Mouse (Mus musculus) heart, adult 18-20 months (tissue): ENCODE measurements at regions not wholly inside any gene's neighbourhood (a gene's known extent, or its start where the extent isn't known, plus 50 kb on each side); places are given as distances from the start of the nearest gene placed in this dataset.
A peak's percentile ranks its signal among the peaks of the same experiment; 100 is the strongest.

Source experiments
- DNase-seq, 2 experiments: peaks; one replicate each; pipeline ENCODE4 v3.0.0; 2021 to 2022; ENCODE audit warnings: mixed read lengths in 1 of 2

DNA sequence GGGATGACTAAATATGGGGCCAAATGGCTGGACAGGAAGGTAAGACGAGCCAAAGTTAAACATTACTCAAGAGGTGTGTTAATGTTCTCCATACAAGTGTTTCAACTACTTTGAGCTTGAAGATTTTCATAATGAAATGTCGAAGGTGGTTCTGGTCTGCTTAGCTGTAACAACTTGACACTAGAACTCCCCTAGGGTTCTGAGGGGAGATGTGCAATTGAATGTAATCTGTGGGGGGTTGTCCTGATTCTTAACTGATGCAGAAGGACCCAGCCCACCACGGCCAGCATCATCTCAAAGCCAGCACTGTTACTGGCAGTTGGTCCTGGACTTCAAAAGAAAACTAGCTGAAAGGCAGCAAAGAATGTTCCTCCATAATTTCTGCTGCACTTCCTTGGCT is 55.3 kb downstream of the Gpr88 start:
- DNase-seq: no peak

DNA sequence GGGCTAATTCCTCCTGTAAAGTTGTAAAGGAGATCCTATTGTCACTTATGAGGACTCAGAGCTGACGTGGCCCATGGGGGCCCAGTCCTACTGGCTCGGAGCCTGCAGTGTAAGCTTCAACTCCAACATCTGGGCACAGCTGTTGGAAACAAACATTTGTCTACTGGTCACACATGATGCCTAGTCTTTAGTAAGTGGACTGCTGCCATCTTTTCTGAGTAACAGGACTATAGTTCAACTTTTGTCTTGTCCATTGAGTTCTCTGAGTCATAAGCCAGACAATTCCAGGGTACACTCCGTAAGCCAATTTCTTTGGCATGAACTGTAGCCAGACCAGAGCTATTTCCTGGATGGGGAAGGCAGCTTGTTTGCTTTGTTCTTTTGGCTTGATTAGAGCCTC is 58.6 kb downstream of the Gpr88 start:
- DNase-seq: peak; percentile 60 to 81

DNA sequence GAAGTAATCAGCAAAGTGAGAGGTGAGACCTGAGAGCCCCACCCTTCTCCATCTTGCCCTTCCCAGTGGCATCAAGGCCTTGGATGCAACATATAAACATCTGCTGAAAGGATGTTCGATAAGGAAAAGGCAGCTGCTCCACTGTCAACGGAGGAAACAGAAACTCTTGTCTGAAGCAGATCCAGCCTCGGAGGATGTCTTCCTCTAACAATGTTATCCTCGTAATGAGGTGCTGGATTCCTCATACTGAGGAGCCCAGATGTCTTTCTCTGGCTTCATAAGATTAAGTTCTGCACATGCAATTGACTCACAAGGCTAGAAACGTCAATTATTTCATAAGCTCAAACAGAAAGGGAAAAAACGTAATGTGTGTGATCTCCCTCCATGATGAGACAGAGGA is 61.8 kb upstream of the Vcam1 start:
- DNase-seq: peak; percentile 31 to 39

DNA sequence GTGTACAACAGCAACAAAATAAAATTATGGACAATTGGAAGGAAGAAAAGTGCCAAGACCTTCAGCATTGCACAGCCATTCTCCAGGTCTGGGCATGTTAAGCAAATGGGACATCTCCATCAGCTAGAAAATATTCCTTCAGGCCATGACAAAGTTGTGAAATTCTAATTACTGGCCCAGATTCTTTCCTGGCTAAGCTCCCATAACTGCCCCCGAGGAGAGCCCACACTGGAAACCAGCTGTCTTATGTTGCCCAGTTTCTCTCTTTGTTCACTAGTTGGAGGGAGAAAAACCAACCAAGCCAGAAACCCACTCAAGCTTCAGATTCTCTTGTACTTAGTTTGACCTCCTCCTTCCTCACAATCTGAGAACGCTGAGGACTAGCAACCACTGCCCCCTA is 61.2 kb upstream of the Vcam1 start:
- DNase-seq: peak; percentile 64 to 65

DNA sequence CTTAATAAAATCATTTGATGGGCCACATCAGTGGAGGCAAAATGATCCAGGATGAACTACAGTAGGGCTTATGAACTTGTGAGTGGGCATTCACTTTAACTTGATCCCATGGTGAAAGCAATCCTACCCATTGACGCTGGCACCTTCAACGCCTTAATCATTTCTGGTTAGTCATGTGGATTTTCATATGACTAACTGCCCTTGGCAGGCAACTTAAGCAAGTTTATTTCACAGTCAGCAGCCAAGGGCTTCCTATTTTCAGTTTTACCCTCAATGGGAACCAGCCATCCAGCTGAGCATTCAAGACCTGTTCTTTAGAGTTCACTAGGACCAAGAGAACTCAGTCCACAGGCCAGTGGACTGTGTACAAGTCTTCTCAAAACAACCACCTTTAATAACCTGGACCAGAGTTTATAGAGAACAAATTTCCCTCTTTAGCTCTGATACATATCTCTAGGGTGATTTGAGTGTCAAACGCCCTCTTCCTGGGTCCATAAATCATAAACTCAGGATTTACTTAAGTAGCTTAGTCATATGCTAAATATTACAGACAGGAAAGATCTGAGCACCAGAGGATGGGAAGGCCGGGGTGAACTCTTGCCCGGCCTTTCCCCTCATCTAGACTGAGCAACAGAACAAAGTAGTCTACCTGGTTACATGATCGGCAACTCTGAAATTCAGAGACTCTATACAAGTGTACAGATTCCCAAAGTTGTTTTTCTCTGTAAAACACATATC is 60.0 kb upstream of the Vcam1 start:
- peak in 1 of 2 experiments; percentile 59 for DNase-seq

DNA sequence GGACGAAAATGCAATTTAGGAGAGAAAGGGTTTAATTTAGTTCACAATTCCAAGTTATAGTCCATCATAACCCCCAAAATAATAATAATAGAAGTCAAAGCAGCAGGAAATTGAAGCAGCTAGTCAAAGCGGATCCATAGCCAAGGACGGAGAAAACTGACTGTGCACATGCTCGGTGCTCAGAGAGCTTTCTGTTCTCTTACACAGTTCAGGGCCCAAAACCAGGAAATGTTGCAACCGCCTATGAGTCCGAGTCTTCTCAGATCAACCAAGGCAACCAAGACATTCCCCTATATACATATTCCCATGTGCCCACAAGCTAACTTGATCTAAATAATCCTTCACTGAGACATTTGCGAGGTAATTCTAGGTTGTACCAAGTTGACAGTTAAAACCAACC is 55.7 kb upstream of the Vcam1 start:
- DNase-seq: peak; percentile 49 to 76

DNA sequence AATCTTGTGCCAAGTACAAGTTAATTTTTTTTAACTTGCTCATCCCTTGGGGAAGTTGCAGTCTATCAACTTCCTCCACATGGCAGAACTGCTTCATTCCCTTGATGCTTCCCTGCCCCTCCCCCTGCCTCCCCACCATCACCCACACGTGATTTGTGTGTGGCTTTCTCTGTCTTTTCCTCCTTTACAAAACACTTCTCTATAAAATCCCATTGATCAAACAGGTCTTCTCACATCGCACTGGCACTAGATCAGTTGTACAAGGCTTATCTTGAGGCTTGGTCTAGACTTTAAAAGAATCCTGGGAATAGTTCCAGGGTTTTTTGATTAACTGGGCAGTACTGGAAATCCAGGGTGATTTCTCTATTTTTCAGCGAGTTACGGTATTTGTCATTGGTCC is 55.0 kb upstream of the Vcam1 start:
- DNase-seq: peak; percentile 63 to 74

DNA sequence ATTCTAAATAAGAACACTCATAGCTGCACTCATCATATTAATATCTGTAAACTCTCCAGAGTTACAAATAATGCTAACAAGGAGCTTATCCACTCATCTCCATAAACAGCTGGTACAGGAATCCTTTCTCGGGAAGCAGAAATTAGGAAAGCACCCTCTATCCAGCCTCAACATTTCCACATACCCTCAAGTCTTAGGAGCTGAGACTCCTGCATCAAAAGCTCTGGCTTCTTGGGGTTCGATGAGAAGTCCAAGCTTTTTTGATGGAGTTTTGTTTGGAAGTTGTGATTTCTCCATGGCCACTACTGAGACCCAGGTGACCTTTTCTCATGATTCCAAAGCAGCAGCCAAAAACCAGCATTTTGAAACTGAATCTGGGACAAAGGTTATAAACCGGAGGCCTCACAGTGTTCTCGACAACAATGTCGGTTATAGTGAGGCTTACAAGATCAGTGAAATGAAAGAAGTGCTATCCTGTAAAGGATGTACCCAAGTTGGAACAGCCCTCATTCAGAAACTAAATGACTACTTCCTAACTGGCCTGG is 50.9 kb upstream of the Vcam1 start:
- no peak for DNase-seq
